Mouse (Mus musculus) bone marrow macrophage, adult 2 months (primary cell): ENCODE data around the gene Rd3. TPM values are rescaled to one million over a fixed set of nuclear protein-coding genes. Genes with fewer than 3 reads are reported as not detected.

Source experiments
- H3K27ac ChIP-seq: 2 replicates; pipeline ENCODE4 v1.5.1; 2012; ENCODE audit warnings: low read depth, low read length; ENCODE audit not compliant: insufficient read depth
- H3K4me1 ChIP-seq: 2 replicates; pipeline ENCODE4 v1.6.1; 2012; ENCODE audit warnings: low read length; ENCODE audit not compliant: control insufficient read depth, insufficient read depth
- H3K4me3 ChIP-seq: 2 replicates; pipeline ENCODE4 v1.5.1; 2012; ENCODE audit warnings: mild to moderate bottlenecking, low read length, moderate library complexity; ENCODE audit not compliant: insufficient read depth
- CTCF ChIP-seq: IDR thresholded peaks from 2 replicates; pipeline ENCODE4 v1.5.1; 2012; ENCODE audit warnings: low read depth, mild to moderate bottlenecking, low read length, moderate library complexity
- POLR2A ChIP-seq: IDR thresholded peaks from 2 replicates; pipeline ENCODE4 v1.6.1; 2012; ENCODE audit warnings: mild to moderate bottlenecking, low read depth, low read length, borderline replicate concordance
- polyA plus RNA-seq: library from polyadenylated mRNA; stranded (reverse); fragments of >200 nt; gene quantifications from 2 replicates; pipeline ENCODE4 v1.2.4, GENCODE M21; 2012; ENCODE audit not compliant: missing spikeins, insufficient read depth, insufficient read length

Gene Rd3
- polyA plus RNA-seq, 1 experiment, result 0.43 TPM

GRCm38 (mm10) chr1:191988646-191989045, 11.5 kb downstream of the Rd3 start:
- TF ChIP-seq POLR2A (no peak), CTCF (no peak)
- peaks cover 14% of the 10 kb centered on the region for H3K4me1 ChIP-seq
- no peak overlapping the region for H3K27ac ChIP-seq
- no peak overlapping the region for H3K4me3 ChIP-seq

GRCm38 (mm10) chr1:191989060-191989459, 11.9 kb downstream of the Rd3 start:
- peak overlapping the region; percentile 64; the same call in 1 of the 2 replicates for H3K4me3 ChIP-seq
- peaks cover 10% of the 10 kb centered on the region for H3K4me1 ChIP-seq
- H3K27ac ChIP-seq, result no peak overlapping the region
- no peak for TF ChIP-seq CTCF
- TF ChIP-seq POLR2A, result no peak

- TF ChIP-seq POLR2A (no peak), CTCF (no peak)
- Histone ChIP-seq H3K27ac (peak overlapping the region; percentile 42), H3K4me1 (peaks cover 1% of the 10 kb centered on the region; the same call in 1 of the 2 replicates), H3K4me3 (peak overlapping the region; percentile 64)
Observed at GRCm38 (mm10) chr1:191989994-191990393, 12.8 kb downstream of the Rd3 start.

- Histone ChIP-seq H3K27ac (no peak overlapping the region), H3K4me3 (no peak overlapping the region), H3K4me1 (no peaks in the 10 kb centered on the region)
- no peak for TF ChIP-seq POLR2A
- no peak for TF ChIP-seq CTCF
Observed at GRCm38 (mm10) chr1:191992040-191992780, 15.0 kb downstream of the Rd3 start.

GRCm38 (mm10) chr1:191994476-191994875, 17.3 kb downstream of the Rd3 start:
- Histone ChIP-seq H3K4me3 (no peak overlapping the region), H3K4me1 (no peaks in the 10 kb centered on the region), H3K27ac (no peak overlapping the region)
- TF ChIP-seq CTCF, result no peak
- TF ChIP-seq POLR2A, result no peak

- TF ChIP-seq POLR2A (no peak), CTCF (peak; percentile 81)
- H3K4me3 ChIP-seq, result no peak overlapping the region
- no peak overlapping the region for H3K27ac ChIP-seq
- H3K4me1 ChIP-seq, result no peaks in the 10 kb centered on the region
Observed at GRCm38 (mm10) chr1:191995488-191995887, 18.3 kb downstream of the Rd3 start.

- TF ChIP-seq CTCF (no peak), POLR2A (no peak)
- no peaks in the 10 kb centered on the region for H3K4me1 ChIP-seq
- no peak overlapping the region for H3K4me3 ChIP-seq
- H3K27ac ChIP-seq, result no peak overlapping the region
Observed at GRCm38 (mm10) chr1:191995916-191996315, 18.7 kb downstream of the Rd3 start.

- no peaks in the 10 kb centered on the region for H3K4me1 ChIP-seq
- H3K4me3 ChIP-seq, result no peak overlapping the region
- TF ChIP-seq CTCF, result no peak
- no peak for TF ChIP-seq POLR2A
- H3K27ac ChIP-seq, result no peak overlapping the region
Observed at GRCm38 (mm10) chr1:191996621-191997185, 19.5 kb downstream of the Rd3 start.

- no peak overlapping the region for H3K4me3 ChIP-seq
- H3K27ac ChIP-seq, result no peak overlapping the region
- no peaks in the 10 kb centered on the region for H3K4me1 ChIP-seq
- TF ChIP-seq POLR2A (no peak), CTCF (no peak)
Observed at GRCm38 (mm10) chr1:191999022-191999421, 21.9 kb downstream of the Rd3 start.

Other genes starting within 250 kb of the Rd3 start
- 13.1 and 15.9 TPM in 2 replicates for gene Nek2, start 155.9 kb upstream of the Rd3 start, polyA plus RNA-seq
- 10.1 and 12.3 TPM in 2 replicates for gene Slc30a1, start 70.6 kb upstream of the Rd3 start, polyA plus RNA-seq
- gene Traf5, start 115.2 kb downstream of the Rd3 start, polyA plus RNA-seq, result 27.2 and 29.8 TPM in 2 replicates
- gene Rcor3, start 160.7 kb downstream of the Rd3 start, polyA plus RNA-seq, result 25.0 and 27.4 TPM in 2 replicates
- not detected in 2 replicates for gene Kcnh1, start 213.4 kb downstream of the Rd3 start, polyA plus RNA-seq